ENCODE assay signal across 8 mouse cellular contexts in the genomic region with DNA sequence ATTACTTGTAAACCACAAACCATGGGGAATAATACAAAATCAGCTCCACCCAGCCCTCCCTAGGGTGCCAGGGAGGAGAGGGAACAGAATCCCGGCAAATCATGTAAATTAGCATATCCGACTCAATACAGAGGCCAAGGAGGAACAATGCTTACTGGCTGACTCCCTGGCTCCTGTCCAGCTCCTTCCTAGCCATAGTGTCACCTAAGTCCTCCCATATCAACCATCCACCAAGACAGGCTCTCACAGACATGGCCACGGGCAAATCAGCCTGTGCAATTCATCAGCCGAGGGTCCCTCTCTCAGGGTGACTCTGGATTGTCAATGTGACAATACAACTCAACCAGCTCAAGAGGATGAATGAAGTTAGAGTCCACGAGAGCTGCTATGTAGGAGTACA. TPM values are rescaled to one million over a fixed set of nuclear protein-coding genes. Genes with fewer than 3 reads are reported as not detected.
DNase-seq lines count a peak whose midpoint lies in the region; ATAC-seq and TF ChIP-seq lines count a peak whose summit lies in the region.

No protein-coding gene starts in this region.

- no peak for TF ChIP-seq POLR2A in lung, adult 2 months (IDR thresholded peaks at IDR 0.05; ENCODE audit: borderline replicate concordance, extremely low read depth, low read depth, low read length)

- H3K4me1 ChIP-seq in lung, embryonic 16.5 days (replicated peaks; ENCODE audit: control insufficient read depth, insufficient read depth, low read length): peaks cover 12% of the 10 kb centered on the region
- H3K4me1 ChIP-seq in lung, adult 2 months (ENCODE audit: control insufficient read depth, insufficient read depth, low read length): 0 out of 2 replicates have a peak, but pooled peaks cover 2% of the 10 kb centered on the region
- H3K4me1 ChIP-seq in embryonic facial prominence, embryonic 13.5 days: peaks cover 20% of the 10 kb centered on the region
- peaks cover 11% of the 10 kb centered on the region for H3K4me1 ChIP-seq in intestine, embryonic 16.5 days (ENCODE audit: control insufficient read depth, insufficient read depth, low read length)
- H3K4me1 ChIP-seq in midbrain, embryonic 15.5 days: peaks cover 19% of the 10 kb centered on the region

- H3K27me3 ChIP-seq in lung, embryonic 16.5 days (ENCODE audit: control insufficient read depth, insufficient read depth, low read depth, low read length): no peaks in the 10 kb centered on the region
- H3K27me3 ChIP-seq in embryonic facial prominence, embryonic 13.5 days: no peaks in the 10 kb centered on the region
- no peaks in the 10 kb centered on the region for H3K27me3 ChIP-seq in intestine, embryonic 16.5 days (replicated peaks; ENCODE audit: control insufficient read depth, insufficient read depth, low read length)
- no peaks in the 10 kb centered on the region for H3K27me3 ChIP-seq in midbrain, embryonic 15.5 days (replicated peaks)

- peak overlapping the region; percentile 99 for H3K4me2 ChIP-seq in lung, embryonic 16.5 days (ENCODE audit: low read depth, low read length)
- peak overlapping the region; percentile 95 for H3K4me2 ChIP-seq in embryonic facial prominence, embryonic 13.5 days
- H3K4me2 ChIP-seq in intestine, embryonic 16.5 days (ENCODE audit: low read depth, low read length): peak overlapping the region; percentile 84
- H3K4me2 ChIP-seq in midbrain, embryonic 15.5 days: peak overlapping the region; percentile 90

- WGBS in lung, embryonic 16.5 days: 53% methylated on average over 5 of the region's 5 CpGs
- 47% methylated on average over 5 of the region's 5 CpGs for WGBS in lung, adult 2 months
- WGBS in embryonic facial prominence, embryonic 13.5 days: 50% methylated on average over 5 of the region's 5 CpGs
- 51% methylated on average over 5 of the region's 5 CpGs for WGBS in intestine, embryonic 16.5 days
- 25% methylated on average over 5 of the region's 5 CpGs for WGBS in midbrain, embryonic 15.5 days

- H3K9me3 ChIP-seq in lung, embryonic 16.5 days (ENCODE audit: control insufficient read depth, low read length): no peaks in the 10 kb centered on the region
- no peaks in the 10 kb centered on the region for H3K9me3 ChIP-seq in embryonic facial prominence, embryonic 13.5 days
- H3K9me3 ChIP-seq in intestine, embryonic 16.5 days (ENCODE audit: control insufficient read depth, low read length): no peaks in the 10 kb centered on the region
- H3K9me3 ChIP-seq in midbrain, embryonic 15.5 days: no peaks in the 10 kb centered on the region

- no peak for DNase-seq in lung, adult 2 months
- DNase-seq in left cerebral cortex, postnatal 4 days: no peak
- no peak for DNase-seq in right cerebral cortex, adult 18-20 months

- ATAC-seq in lung, embryonic 16.5 days (ENCODE audit: low read depth): no peak
- ATAC-seq in embryonic facial prominence, embryonic 13.5 days (ENCODE audit: insufficient number of reproducible peaks, insufficient read depth, low FRiP score, low TSS enrichment, low read depth): no peak
- no peak for ATAC-seq in intestine, embryonic 16.5 days
- ATAC-seq in midbrain, embryonic 15.5 days (replicated peaks): no peak
- ATAC-seq in inflammation-experienced regulatory T-cells, adult 6 months: no peak

- H3K27ac ChIP-seq in lung, embryonic 16.5 days (ENCODE audit: low read length): no peak overlapping the region
- H3K27ac ChIP-seq in embryonic facial prominence, embryonic 13.5 days: no peak overlapping the region
- H3K27ac ChIP-seq in intestine, embryonic 16.5 days (ENCODE audit: low read length): no peak overlapping the region; the same call in 1 of the 2 replicates
- H3K27ac ChIP-seq in midbrain, embryonic 15.5 days: no peak overlapping the region

- H3K9ac ChIP-seq in lung, embryonic 16.5 days (ENCODE audit: low read length): 0 out of 2 replicates have a peak overlapping the region, but pooled peaks have one; percentile 9
- peak overlapping the region; percentile 84 for H3K9ac ChIP-seq in embryonic facial prominence, embryonic 13.5 days
- peak overlapping the region; percentile 78 for H3K9ac ChIP-seq in intestine, embryonic 16.5 days (ENCODE audit: low read depth, low read length)
- H3K9ac ChIP-seq in midbrain, embryonic 15.5 days: no peak overlapping the region; the same call in 1 of the 2 replicates

- H3K4me3 ChIP-seq in lung, embryonic 16.5 days (ENCODE audit: low read length): peak overlapping the region; percentile 83
- no peak overlapping the region for H3K4me3 ChIP-seq in lung, adult 2 months (replicated peaks; ENCODE audit: extremely low read depth, low read depth, low read length)
- peak overlapping the region; percentile 72 for H3K4me3 ChIP-seq in embryonic facial prominence, embryonic 13.5 days
- peak overlapping the region; percentile 65 for H3K4me3 ChIP-seq in intestine, embryonic 16.5 days (ENCODE audit: low read length)
- H3K4me3 ChIP-seq in midbrain, embryonic 15.5 days: no peak overlapping the region

- H3K36me3 ChIP-seq in lung, embryonic 16.5 days (ENCODE audit: control insufficient read depth, insufficient read depth, low read length): no peaks in the 10 kb centered on the region
- H3K36me3 ChIP-seq in embryonic facial prominence, embryonic 13.5 days: peaks cover 10% of the 10 kb centered on the region
- H3K36me3 ChIP-seq in intestine, embryonic 16.5 days (ENCODE audit: control insufficient read depth, insufficient read depth, low read length): peaks cover 5% of the 10 kb centered on the region; the same call in 1 of the 2 replicates
- no peaks in the 10 kb centered on the region for H3K36me3 ChIP-seq in midbrain, embryonic 15.5 days (replicated peaks)

- intact Hi-C loops in left cerebral cortex, postnatal 4 days (cut with DNase I): no loop called here

- TF ChIP-seq CTCF in lung, adult 2 months (IDR thresholded peaks at IDR 0.05; ENCODE audit: insufficient read depth, low read length): no peak

RNA-seq across cellular contexts. Expression of gene Qdpr, which starts 1.4 kb away (rescaled TPM):
- 126 and 127 TPM in 2 replicates for polyA plus RNA-seq in lung, embryonic 16.5 days (2015; fragmentation: Nextera tagmentation; extraction: Ambion mirVana)
- 54.9 and 57.6 TPM in 2 replicates for polyA plus RNA-seq in lung, adult 2 months (2012; rRNA removed)
- 135 and 139 TPM in 2 replicates for polyA plus RNA-seq in embryonic facial prominence, embryonic 13.5 days (2015; fragmentation: Nextera tagmentation; extraction: Ambion mirVana)
- 359 and 405 TPM in 2 replicates for polyA plus RNA-seq in intestine, embryonic 16.5 days (2015; fragmentation: Nextera tagmentation; extraction: Ambion mirVana)
- 110 and 132 TPM in 2 replicates for polyA plus RNA-seq in midbrain, embryonic 15.5 days (2015; fragmentation: Nextera tagmentation; extraction: Ambion mirVana)
- 10 to 100 TPM; 35.3 to 59.3 (median 52.5) TPM for polyA plus RNA-seq in inflammation-experienced regulatory T-cells, adult 6 months (2017; shearing (Covaris generic))
- 10 to 100 TPM; 69.2 to 73.4 TPM for total RNA-seq in left cerebral cortex, postnatal 4 days (2021)

RNA-seq across cellular contexts. Expression of gene Clrn2, which starts 4.9 kb away (rescaled TPM):
- not detected in 2 replicates for polyA plus RNA-seq in lung, embryonic 16.5 days (2015; fragmentation: Nextera tagmentation; extraction: Ambion mirVana)
- not detected in 2 replicates for polyA plus RNA-seq in lung, adult 2 months (2012; rRNA removed)
- polyA plus RNA-seq in embryonic facial prominence, embryonic 13.5 days (2015; fragmentation: Nextera tagmentation; extraction: Ambion mirVana): not detected in 2 replicates
- polyA plus RNA-seq in intestine, embryonic 16.5 days (2015; fragmentation: Nextera tagmentation; extraction: Ambion mirVana): not detected in 2 replicates
- polyA plus RNA-seq in midbrain, embryonic 15.5 days (2015; fragmentation: Nextera tagmentation; extraction: Ambion mirVana): 0.18 and 0.50 TPM in 2 replicates
- polyA plus RNA-seq in inflammation-experienced regulatory T-cells, adult 6 months (2017; shearing (Covaris generic)): not detected
- total RNA-seq in left cerebral cortex, postnatal 4 days (2021): not detected

RNA-seq across cellular contexts. Expression of gene Lap3, which starts 44.5 kb away (rescaled TPM):
- polyA plus RNA-seq in lung, embryonic 16.5 days (2015; fragmentation: Nextera tagmentation; extraction: Ambion mirVana): 88.9 and 89.2 TPM in 2 replicates
- polyA plus RNA-seq in lung, adult 2 months (2012; rRNA removed): 9.9 and 14.7 TPM in 2 replicates
- 70.6 and 76.0 TPM in 2 replicates for polyA plus RNA-seq in embryonic facial prominence, embryonic 13.5 days (2015; fragmentation: Nextera tagmentation; extraction: Ambion mirVana)
- polyA plus RNA-seq in intestine, embryonic 16.5 days (2015; fragmentation: Nextera tagmentation; extraction: Ambion mirVana): 153 and 162 TPM in 2 replicates
- 28.7 and 29.9 TPM in 2 replicates for polyA plus RNA-seq in midbrain, embryonic 15.5 days (2015; fragmentation: Nextera tagmentation; extraction: Ambion mirVana)
- 10 to 100 TPM; 20.4 to 26.9 (median 24.0) TPM for polyA plus RNA-seq in inflammation-experienced regulatory T-cells, adult 6 months (2017; shearing (Covaris generic))
- total RNA-seq in left cerebral cortex, postnatal 4 days (2021): 10 to 100 TPM; 31.0 to 38.4 TPM

Comparison
In these comparisons a context has a peak if more than half of its experiments do, and no peak if none do; other contexts are left out.
1. H3K4me3 ChIP-seq: peak in lung, embryonic 16.5 days (single experiment), embryonic facial prominence, embryonic 13.5 days (single experiment) and intestine, embryonic 16.5 days (single experiment); none in lung, adult 2 months (single experiment) and midbrain, embryonic 15.5 days (single experiment).
2. Peak in every context shown above with its lines, with median percentiles within 50 percentile points of each other: H3K4me2 ChIP-seq.